Mouse (Mus musculus) left cerebral cortex, adult 2 months (tissue): Measurements from ENCODE around the gene Olfr1053. TPM values are rescaled to one million over a fixed set of nuclear protein-coding genes. Genes with fewer than 3 reads are reported as not detected.
"Not testable (repeated sequence)": the region's sequence is repeated elsewhere in the genome, so short reads cannot be mapped to it uniquely, and the experiment has no call there.

Experiments
- DNase-seq, 2 experiments: peaks; one replicate each; pipeline ENCODE4 v3.0.0; 2021 to 2022; ENCODE audit warnings: low spot score in 2 of 2, mixed read lengths in 1 of 2; ENCODE audit errors: extremely low spot score in 1 of 2
- H3K27ac ChIP-seq: fragments of 200-600 bp; 2 replicates; pipeline ENCODE4 v1.8.1; 2022
- H3K4me3 ChIP-seq: fragments of 200-600 bp; 2 replicates; pipeline ENCODE4 v1.8.1; 2022
- CTCF ChIP-seq: fragments of 200-600 bp; IDR thresholded peaks from 2 replicates; pipeline ENCODE4 v1.8.1; 2022; ENCODE audit warnings: antibody characterized with exemption, mild to moderate bottlenecking, moderate library complexity
- intact Hi-C: fragments of 180-260 bp; cut with DNase I; formaldehyde crosslinking; loops from one replicate; pipeline ENCODE4 v1.15.1; 2025
- long read RNA-seq, 2 experiments: library from polyadenylated mRNA; stranded (forward); transcript quantifications; one replicate each; pipeline ENCODE4 v2.0.0; 2021; ENCODE audit warnings: borderline mapping rate in 2 of 2
- total RNA-seq, 2 experiments: library from RNA; stranded (reverse); gene quantifications; 2 replicates each; pipeline ENCODE4 v1.2.3; 2021

Gene Olfr1053
- not detected for total RNA-seq
- long read RNA-seq, experiment 1: 0 reads
- long read RNA-seq, experiment 2: 0 reads

DNA sequence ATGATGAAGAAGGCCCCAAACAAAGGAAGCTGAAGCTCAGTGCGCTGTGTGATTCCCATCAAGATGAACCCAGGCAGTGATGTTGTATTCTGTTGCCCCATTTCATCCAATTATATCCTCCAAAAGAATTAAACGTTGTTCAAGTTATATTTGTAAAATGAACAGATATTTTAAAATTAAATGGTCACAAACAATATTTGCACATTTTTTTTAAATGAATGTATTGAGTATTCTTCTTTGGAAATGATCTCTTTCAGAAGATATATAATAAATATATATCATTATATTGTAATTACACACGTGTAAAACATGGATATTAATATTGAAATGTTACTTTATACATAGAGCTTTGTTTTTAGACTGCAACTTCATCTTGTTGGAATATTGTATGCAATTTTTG lies at the start of gene Olfr1053:
Olfr1053 (minus strand) TSS at position 101 of the 400 bp plus-strand sequence.
- Histone ChIP-seq H3K4me3 (no peak within 1 kb of the TSS), H3K27ac (no peak within 1 kb of the TSS)
- intact Hi-C loops: no loop called here
- TF ChIP-seq CTCF: no peak
- DNase-seq: no peak

DNA sequence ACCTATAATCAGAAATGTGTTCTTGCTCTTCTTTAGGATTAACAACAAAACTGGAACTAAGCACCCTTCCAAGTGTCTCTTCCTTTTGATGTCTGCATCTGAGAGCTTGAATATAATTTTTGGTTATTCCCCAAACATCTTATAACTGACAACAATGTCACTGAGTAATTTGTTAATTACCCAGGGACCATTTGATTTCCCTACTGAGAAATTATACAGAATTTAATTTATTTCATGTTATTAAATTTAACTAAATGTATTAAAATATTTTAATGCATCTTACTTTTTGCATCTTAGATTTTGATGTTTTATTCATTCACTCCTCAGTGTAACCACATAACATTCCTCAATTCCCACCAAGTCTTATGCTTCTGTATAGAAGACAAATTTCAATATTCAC lies 47.3 kb upstream of the Olfr1053 start, which contains the start of gene Olfr1056:
Olfr1056 (minus strand) TSS at position 101 of the 400 bp plus-strand sequence.
- Histone ChIP-seq H3K4me3 (no peak within 1 kb of the TSS), H3K27ac (no peak within 1 kb of the TSS)
- no peak for TF ChIP-seq CTCF
- no peak for DNase-seq
- intact Hi-C loops: no loop called here

DNA sequence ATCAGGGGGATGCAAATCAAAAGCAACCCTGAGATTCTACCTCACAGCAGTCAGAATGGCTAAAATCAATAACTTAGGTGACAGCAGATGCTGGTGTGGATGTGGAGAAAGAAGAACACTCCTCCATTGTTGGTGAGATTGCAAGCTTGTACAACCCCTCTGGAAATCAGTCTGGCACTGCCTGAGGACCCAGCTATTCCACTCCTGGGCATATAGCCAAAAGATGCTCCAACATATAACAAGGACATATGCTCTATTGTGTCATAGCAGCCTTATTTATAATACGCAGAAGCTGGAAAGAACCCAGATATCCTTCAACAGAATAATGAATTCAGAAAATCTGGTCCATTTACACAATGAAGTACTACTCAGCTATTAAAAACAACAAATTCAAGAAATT lies 36.7 kb upstream of the Olfr1053 start:
- intact Hi-C loops, H3K4me3 ChIP-seq, H3K27ac ChIP-seq, DNase-seq: not testable (repeated sequence)

DNA sequence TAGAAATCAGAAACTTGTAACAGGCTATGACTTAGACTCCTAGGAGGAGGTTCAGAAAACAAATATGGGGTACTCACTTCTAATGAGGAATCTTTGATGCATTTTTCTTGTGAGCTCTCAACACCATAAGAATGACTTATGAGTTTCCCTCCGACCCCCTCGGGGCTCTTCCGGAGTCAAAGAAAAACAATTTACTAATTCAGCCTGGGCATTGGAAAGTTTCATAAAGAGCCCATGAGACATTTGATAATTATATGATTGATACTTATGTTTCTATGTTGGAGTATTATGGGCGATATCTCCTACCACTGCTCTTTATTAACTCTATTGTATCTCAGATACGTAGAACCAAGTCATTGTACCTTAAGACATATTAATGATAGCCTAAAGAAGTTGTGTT lies 35.1 kb upstream of the Olfr1053 start, which contains the start of gene Olfr1055:
Olfr1055 (minus strand) TSS at position 101 of the 400 bp plus-strand sequence.
- intact Hi-C loops: no loop called here
- DNase-seq: no peak
- no peak within 1 kb of the TSS for H3K4me3 ChIP-seq
- TF ChIP-seq CTCF: no peak
- no peak within 1 kb of the TSS for H3K27ac ChIP-seq

DNA sequence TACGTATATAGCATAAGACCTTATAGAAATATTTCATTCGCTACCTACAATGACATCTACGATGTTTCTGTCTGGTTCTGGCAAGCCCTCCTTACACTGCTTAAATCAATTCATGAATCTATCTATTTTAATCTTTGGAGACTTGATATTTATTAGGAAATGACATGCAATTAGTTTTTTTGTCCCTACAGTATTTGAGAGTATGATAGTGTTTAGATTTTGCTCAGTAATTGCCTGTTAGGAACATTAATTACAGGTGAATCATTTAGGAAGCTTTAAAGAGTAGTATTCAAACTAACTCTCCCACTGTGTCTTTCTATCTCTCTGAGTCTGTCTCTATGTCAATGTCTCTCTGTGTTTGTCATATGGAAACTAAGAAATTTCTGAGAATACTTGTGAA lies 20.2 kb upstream of the Olfr1053 start, which contains the start of gene Olfr1054:
Olfr1054 (minus strand) TSS at position 101 of the 400 bp plus-strand sequence.
- H3K27ac ChIP-seq: no peak within 1 kb of the TSS
- no peak for TF ChIP-seq CTCF
- DNase-seq: no peak
- no peak within 1 kb of the TSS for H3K4me3 ChIP-seq
- intact Hi-C loops: no loop called here

DNA sequence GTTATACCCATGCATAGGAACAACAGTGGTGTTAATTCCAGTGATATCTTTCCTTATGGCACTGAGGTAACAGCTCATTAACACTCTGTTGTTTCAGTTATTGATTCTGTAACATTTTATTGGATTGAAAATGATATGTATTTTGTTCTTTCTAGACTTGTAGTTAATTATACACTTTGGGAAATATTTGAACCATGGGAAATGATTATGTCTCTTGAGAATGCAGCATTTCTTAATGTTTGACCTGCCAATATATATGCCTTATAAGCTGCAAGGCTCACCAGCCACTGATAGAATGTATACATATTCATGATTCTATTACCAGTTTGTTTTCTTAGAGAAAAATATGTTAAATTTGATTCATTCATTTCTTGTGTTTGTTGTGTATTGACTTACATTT lies 22.9 kb downstream of the Olfr1053 start, which contains the start of gene Olfr1052:
Olfr1052 (plus strand) TSS at position 301 of the 400 bp plus-strand sequence.
- no peak for DNase-seq
- no peak for TF ChIP-seq CTCF
- Histone ChIP-seq H3K27ac (no peak within 1 kb of the TSS), H3K4me3 (no peak within 1 kb of the TSS)
- intact Hi-C loops: no loop called here

DNA sequence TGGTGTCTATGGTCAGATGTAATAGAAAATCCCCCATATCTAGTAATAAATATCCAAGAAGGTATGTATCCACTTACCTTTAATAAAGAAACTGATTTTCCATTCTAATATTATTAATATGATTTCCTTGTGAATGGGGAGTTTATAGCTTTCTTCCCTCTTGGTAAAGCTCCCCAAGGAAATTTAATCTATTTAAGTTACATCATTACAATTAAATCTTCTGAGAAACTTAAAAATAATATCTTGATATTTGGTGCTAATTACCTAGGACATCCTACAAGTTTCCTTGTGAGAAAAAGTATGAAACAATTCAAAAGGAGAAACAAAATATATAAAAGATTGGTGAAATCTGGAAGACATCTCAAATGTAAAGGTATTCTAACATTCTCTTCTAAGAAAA lies 36.1 kb downstream of the Olfr1053 start, which contains the start of gene Olfr1051:
Olfr1051 (minus strand) TSS at position 101 of the 400 bp plus-strand sequence.
- intact Hi-C loops, DNase-seq, H3K27ac ChIP-seq, H3K4me3 ChIP-seq: not testable (repeated sequence)

Other genes starting within 250 kb of the Olfr1053 start
- not detected for gene Olfr1036, start 241.3 kb downstream of the Olfr1053 start, total RNA-seq
- not detected for gene Olfr1037, start 227.9 kb downstream of the Olfr1053 start, total RNA-seq
- gene Olfr1039, start 179.4 kb downstream of the Olfr1053 start, total RNA-seq: not detected
- gene Olfr1040, start 168.6 kb downstream of the Olfr1053 start, total RNA-seq: not detected
- gene Olfr1042, start 153.4 kb downstream of the Olfr1053 start, total RNA-seq: not detected
- not detected for gene Olfr1043, start 147.8 kb downstream of the Olfr1053 start, total RNA-seq
- not detected for gene Olfr1044, start 137.5 kb downstream of the Olfr1053 start, total RNA-seq
- gene Olfr52, start 129.6 kb downstream of the Olfr1053 start, total RNA-seq: not detected
- not detected for gene Olfr1045, start 112.3 kb downstream of the Olfr1053 start, total RNA-seq
- not detected for gene Olfr1046, start 96.0 kb downstream of the Olfr1053 start, total RNA-seq
- gene Olfr1047, start 83.9 kb downstream of the Olfr1053 start, total RNA-seq: not detected
- gene Olfr1048, start 75.0 kb downstream of the Olfr1053 start, total RNA-seq: not detected
- gene Olfr1049, start 57.0 kb downstream of the Olfr1053 start, total RNA-seq: not detected
- not detected for gene Olfr1051, start 36.2 kb downstream of the Olfr1053 start, total RNA-seq
- not detected for gene Olfr1052, start 22.8 kb downstream of the Olfr1053 start, total RNA-seq
- gene Olfr1054, start 20.1 kb upstream of the Olfr1053 start, total RNA-seq: not detected
- gene Olfr1055, start 35.0 kb upstream of the Olfr1053 start, total RNA-seq: not detected
- not detected for gene Olfr1056, start 47.2 kb upstream of the Olfr1053 start, total RNA-seq
- gene Olfr1057, start 63.1 kb upstream of the Olfr1053 start, total RNA-seq: not detected
- gene Olfr1058, start 73.3 kb upstream of the Olfr1053 start, total RNA-seq: not detected
- gene Olfr1061, start 98.8 kb upstream of the Olfr1053 start, total RNA-seq: not detected
- gene Olfr1062, start 111.5 kb upstream of the Olfr1053 start, total RNA-seq: not detected
- gene Olfr1065, start 135.3 kb upstream of the Olfr1053 start, total RNA-seq: not detected
- gene Olfr1066, start 141.0 kb upstream of the Olfr1053 start, total RNA-seq: not detected
- not detected for gene Olfr228, start 172.1 kb upstream of the Olfr1053 start, total RNA-seq
- gene Olfr1076, start 193.2 kb upstream of the Olfr1053 start, total RNA-seq: not detected
- gene Olfr1079, start 227.2 kb upstream of the Olfr1053 start, total RNA-seq: not detected
- gene Olfr1080, start 243.0 kb upstream of the Olfr1053 start, total RNA-seq: not detected